Mouse (Mus musculus): ENCODE data around the gene Akt2. TPM values are rescaled to one million over a fixed set of nuclear protein-coding genes. Genes with fewer than 3 reads are reported as not detected.
"Not testable (repeated sequence)": the region's sequence is repeated elsewhere in the genome, so short reads cannot be mapped to it uniquely, and the experiment has no call there.

The Akt2 gene
- polyA plus RNA-seq, 1 experiment from 2014 or later = 114 TPM

- Histone ChIP-seq H3K36me3 (ENCODE audit: control insufficient read depth, insufficient read depth, low read length) (peaks cover 74% of the 10 kb centered on the region), H3K4me2 (ENCODE audit: low read depth, low read length) (no peak overlapping the region)
These were observed 43.3 kb downstream of the Akt2 start for GRCm38 (mm10) chr7:27634691-27635090.

GRCm38 (mm10) chr7:27635094-27635493 is 43.7 kb downstream of the Akt2 start:
- not testable (repeated sequence) for H3K4me3 ChIP-seq (ENCODE audit: low read depth, low read length); ATAC-seq (ENCODE audit: low read depth); H3K27ac ChIP-seq (replicated peaks; ENCODE audit: low read depth, low read length); H3K9ac ChIP-seq (ENCODE audit: low read depth, low read length); H3K4me2 ChIP-seq (ENCODE audit: low read depth, low read length); H3K9me3 ChIP-seq (ENCODE audit: control insufficient read depth, low read length); H3K4me1 ChIP-seq (ENCODE audit: control insufficient read depth, insufficient read depth, low read length); H3K27me3 ChIP-seq (replicated peaks; ENCODE audit: control insufficient read depth, insufficient read depth, low read length); DNase-seq (ENCODE audit: low spot score)
- H3K36me3 ChIP-seq (ENCODE audit: control insufficient read depth, insufficient read depth, low read length) = peaks cover 75% of the 10 kb centered on the region
- 90% methylated on average over 2 of the region's 2 CpGs for WGBS

More at GRCm38 (mm10) chr7:27634691-27635090, 43.3 kb downstream of the Akt2 start:
- WGBS = 96% methylated on average over 6 of the region's 6 CpGs
- H3K27ac ChIP-seq (replicated peaks; ENCODE audit: low read depth, low read length) = no peak overlapping the region
- no peaks in the 10 kb centered on the region for H3K27me3 ChIP-seq (replicated peaks; ENCODE audit: control insufficient read depth, insufficient read depth, low read length)
- H3K4me3 ChIP-seq (ENCODE audit: low read depth, low read length) = no peak overlapping the region
- no peak overlapping the region for H3K9ac ChIP-seq (ENCODE audit: low read depth, low read length)
- no peaks in the 10 kb centered on the region for H3K4me1 ChIP-seq (ENCODE audit: control insufficient read depth, insufficient read depth, low read length)
- H3K9me3 ChIP-seq (ENCODE audit: control insufficient read depth, low read length) = no peaks in the 10 kb centered on the region
- DNase-seq (ENCODE audit: low spot score) (no peak), ATAC-seq (ENCODE audit: low read depth) (no peak)

- Histone ChIP-seq H3K27me3 (replicated peaks; ENCODE audit: control insufficient read depth, insufficient read depth, low read length) (no peaks in the 10 kb centered on the region), H3K9ac (ENCODE audit: low read depth, low read length) (no peak overlapping the region), H3K4me3 (ENCODE audit: low read depth, low read length) (no peak overlapping the region), H3K4me1 (ENCODE audit: control insufficient read depth, insufficient read depth, low read length) (no peaks in the 10 kb centered on the region), H3K27ac (replicated peaks; ENCODE audit: low read depth, low read length) (no peak overlapping the region), H3K36me3 (ENCODE audit: control insufficient read depth, insufficient read depth, low read length) (peaks cover 6% of the 10 kb centered on the region; the same call in 1 of the 2 replicates), H3K4me2 (ENCODE audit: low read depth, low read length) (no peak overlapping the region), H3K9me3 (ENCODE audit: control insufficient read depth, low read length) (no peaks in the 10 kb centered on the region)
- 58% methylated on average over 1 of the region's 1 CpGs for WGBS
- ATAC-seq (ENCODE audit: low read depth) (no peak), DNase-seq (ENCODE audit: low spot score) (no peak)
These were observed 53.1 kb downstream of the Akt2 start for GRCm38 (mm10) chr7:27644471-27644870.

- no peak for DNase-seq (ENCODE audit: low spot score)
- no peak for ATAC-seq (ENCODE audit: low read depth)
- WGBS = 87% methylated on average over 7 of the region's 7 CpGs
- no peak overlapping the region for H3K27ac ChIP-seq (replicated peaks; ENCODE audit: low read depth, low read length)
- no peak overlapping the region for H3K4me2 ChIP-seq (ENCODE audit: low read depth, low read length)
- H3K9me3 ChIP-seq (ENCODE audit: control insufficient read depth, low read length) = no peaks in the 10 kb centered on the region
- H3K36me3 ChIP-seq (ENCODE audit: control insufficient read depth, insufficient read depth, low read length) = no peaks in the 10 kb centered on the region
- H3K9ac ChIP-seq (ENCODE audit: low read depth, low read length) = no peak overlapping the region
- no peaks in the 10 kb centered on the region for H3K27me3 ChIP-seq (replicated peaks; ENCODE audit: control insufficient read depth, insufficient read depth, low read length)
- no peak overlapping the region for H3K4me3 ChIP-seq (ENCODE audit: low read depth, low read length)
- no peaks in the 10 kb centered on the region for H3K4me1 ChIP-seq (ENCODE audit: control insufficient read depth, insufficient read depth, low read length)
These were observed 55.2 kb downstream of the Akt2 start for GRCm38 (mm10) chr7:27646516-27646915.

GRCm38 (mm10) chr7:27647281-27648002 is 56.1 kb downstream of the Akt2 start:
- H3K4me1 ChIP-seq (ENCODE audit: control insufficient read depth, insufficient read depth, low read length) = no peaks in the 10 kb centered on the region
- H3K9ac ChIP-seq (ENCODE audit: low read depth, low read length) = no peak overlapping the region
- no peak overlapping the region for H3K27ac ChIP-seq (replicated peaks; ENCODE audit: low read depth, low read length)
- no peak for DNase-seq (ENCODE audit: low spot score)
- H3K4me3 ChIP-seq (ENCODE audit: low read depth, low read length) = no peak overlapping the region
- H3K9me3 ChIP-seq (ENCODE audit: control insufficient read depth, low read length) = no peaks in the 10 kb centered on the region
- no peak for ATAC-seq (ENCODE audit: low read depth)
- 80% methylated on average over 6 of the region's 6 CpGs for WGBS
- H3K27me3 ChIP-seq (replicated peaks; ENCODE audit: control insufficient read depth, insufficient read depth, low read length) = peaks cover 3% of the 10 kb centered on the region
- H3K36me3 ChIP-seq (ENCODE audit: control insufficient read depth, insufficient read depth, low read length) = no peaks in the 10 kb centered on the region
- H3K4me2 ChIP-seq (ENCODE audit: low read depth, low read length) = no peak overlapping the region

GRCm38 (mm10) chr7:27649723-27650122 is 58.4 kb downstream of the Akt2 start:
- 87% methylated on average over 11 of the region's 11 CpGs for WGBS
- no peak overlapping the region for H3K27ac ChIP-seq (replicated peaks; ENCODE audit: low read depth, low read length)
- H3K27me3 ChIP-seq (replicated peaks; ENCODE audit: control insufficient read depth, insufficient read depth, low read length) = peaks cover 26% of the 10 kb centered on the region
- H3K9me3 ChIP-seq (ENCODE audit: control insufficient read depth, low read length) = no peaks in the 10 kb centered on the region
- H3K4me1 ChIP-seq (ENCODE audit: control insufficient read depth, insufficient read depth, low read length) = 0 out of 2 replicates have a peak, but pooled peaks cover 3% of the 10 kb centered on the region
- H3K4me3 ChIP-seq (ENCODE audit: low read depth, low read length) = no peak overlapping the region
- H3K36me3 ChIP-seq (ENCODE audit: control insufficient read depth, insufficient read depth, low read length) = no peaks in the 10 kb centered on the region
- no peak overlapping the region for H3K4me2 ChIP-seq (ENCODE audit: low read depth, low read length)
- no peak overlapping the region for H3K9ac ChIP-seq (ENCODE audit: low read depth, low read length)
- DNase-seq (ENCODE audit: low spot score) (no peak), ATAC-seq (ENCODE audit: low read depth) (no peak)

- 7% methylated on average over 10 of the region's 10 CpGs for WGBS
- H3K4me1 ChIP-seq (ENCODE audit: control insufficient read depth, insufficient read depth, low read length) = 0 out of 2 replicates have a peak, but pooled peaks cover 3% of the 10 kb centered on the region
- no peak overlapping the region for H3K9ac ChIP-seq (ENCODE audit: low read depth, low read length)
- ATAC-seq (ENCODE audit: low read depth) (no peak), DNase-seq (ENCODE audit: low spot score) (peak; percentile 86)
- H3K27ac ChIP-seq (replicated peaks; ENCODE audit: low read depth, low read length) = no peak overlapping the region
- no peak overlapping the region for H3K4me2 ChIP-seq (ENCODE audit: low read depth, low read length)
- no peaks in the 10 kb centered on the region for H3K36me3 ChIP-seq (ENCODE audit: control insufficient read depth, insufficient read depth, low read length)
- H3K27me3 ChIP-seq (replicated peaks; ENCODE audit: control insufficient read depth, insufficient read depth, low read length) = peaks cover 32% of the 10 kb centered on the region
- H3K9me3 ChIP-seq (ENCODE audit: control insufficient read depth, low read length) = no peaks in the 10 kb centered on the region
- H3K4me3 ChIP-seq (ENCODE audit: low read depth, low read length) = no peak overlapping the region
These were observed 59.6 kb downstream of the Akt2 start for GRCm38 (mm10) chr7:27650949-27651348.

DNA sequence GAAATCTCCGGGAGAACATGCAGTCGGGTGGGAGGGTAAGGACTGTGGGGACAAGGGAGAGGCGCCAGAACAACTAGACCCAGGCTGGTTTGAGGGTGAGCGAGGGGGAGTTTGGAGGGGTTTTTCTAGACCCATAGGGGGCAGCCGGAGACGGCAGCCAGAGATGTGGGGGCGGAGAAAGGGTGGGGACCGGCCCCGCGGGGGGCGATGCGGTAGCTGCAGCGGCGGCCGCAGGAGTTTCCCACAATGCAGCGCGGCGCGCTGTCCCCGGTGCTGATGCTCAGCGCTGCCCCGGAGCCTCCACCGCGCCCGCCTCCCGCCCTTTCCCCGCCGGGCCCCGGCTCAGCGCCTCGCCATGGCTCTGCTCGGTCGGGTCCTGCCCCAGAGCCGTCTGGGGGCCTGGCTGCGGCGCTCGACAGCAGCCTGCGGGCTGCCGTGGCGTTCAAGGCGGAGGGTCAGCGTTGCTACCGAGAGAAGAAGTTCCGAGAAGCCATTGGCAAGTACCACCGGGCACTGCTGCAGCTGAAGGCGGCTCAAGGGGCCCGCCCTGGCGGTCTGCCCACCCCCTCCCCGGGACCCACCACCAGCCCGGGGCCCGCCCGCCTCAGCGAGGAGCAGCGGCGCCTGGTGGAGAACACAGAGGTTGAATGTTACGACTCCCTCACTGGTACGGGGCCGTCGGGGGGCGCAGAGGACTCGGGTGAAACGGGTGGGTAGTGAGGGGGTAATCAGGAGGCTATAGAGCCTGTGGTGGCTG is 62.5 kb downstream of the Akt2 start, which contains the start of gene Ttc9b:
Ttc9b (plus strand) TSS at position 235 of the 757 bp plus-strand sequence.
- H3K27ac ChIP-seq (replicated peaks; ENCODE audit: low read depth, low read length) = no peak within 1 kb of the TSS
- ATAC-seq (ENCODE audit: low read depth) = peak; percentile 59
- WGBS = 5% methylated on average over 29 of the region's 62 CpGs
- peak within 1 kb of the TSS; percentile 33 for H3K4me3 ChIP-seq (ENCODE audit: low read depth, low read length)
- peak within 1 kb of the TSS; percentile 54 for H3K4me2 ChIP-seq (ENCODE audit: low read depth, low read length)
- H3K27me3 ChIP-seq (replicated peaks; ENCODE audit: control insufficient read depth, insufficient read depth, low read length) = peaks cover 40% of the 10 kb centered on the region
- DNase-seq (ENCODE audit: low spot score) = peak; percentile 56
- no peaks in the 10 kb centered on the region for H3K9me3 ChIP-seq (ENCODE audit: control insufficient read depth, low read length)
- H3K4me1 ChIP-seq (ENCODE audit: control insufficient read depth, insufficient read depth, low read length) = 0 out of 2 replicates have a peak, but pooled peaks cover 3% of the 10 kb centered on the region
- peaks cover 28% of the 10 kb centered on the region for H3K36me3 ChIP-seq (ENCODE audit: control insufficient read depth, insufficient read depth, low read length)
- peak within 1 kb of the TSS; percentile 37; the same call in 1 of the 2 replicates for H3K9ac ChIP-seq (ENCODE audit: low read depth, low read length)

Data from embryonic facial prominence, embryonic 14.5 days (tissue).